Mouse (Mus musculus) midbrain, embryonic 13.5 days (tissue): ENCODE results near the gene Ankrd55. TPM values are rescaled to one million over a fixed set of nuclear protein-coding genes. Genes with fewer than 3 reads are reported as not detected.

ENCODE experiments used
- ATAC-seq: fragments of 200-750 bp; cut with Nextera tagmentation; 2 replicates; pipeline ENCODE4 v1.8.0; 2017; ENCODE audit warnings: mild to moderate bottlenecking, moderate TSS enrichment, moderate library complexity
- H3K27ac ChIP-seq: fragments of 300-500 bp; sonication (generic); 2 replicates; pipeline ENCODE4 v1.5.1; 2015; ENCODE audit warnings: inconsistent platforms, mild to moderate bottlenecking, moderate library complexity
- H3K27me3 ChIP-seq: fragments of 300-500 bp; sonication (generic); 2 replicates; pipeline ENCODE4 v1.6.1; 2015; ENCODE audit warnings: mild to moderate bottlenecking, inconsistent platforms
- H3K36me3 ChIP-seq: fragments of 300-500 bp; sonication (generic); 2 replicates; pipeline ENCODE4 v1.6.1; 2015; ENCODE audit warnings: mild to moderate bottlenecking, inconsistent platforms
- H3K4me1 ChIP-seq: fragments of 300-500 bp; sonication (generic); replicated peaks from 2 replicates; pipeline ENCODE4 v1.6.1; 2015; ENCODE audit warnings: inconsistent platforms
- H3K4me2 ChIP-seq: fragments of 300-500 bp; sonication (generic); replicated peaks from 2 replicates; pipeline ENCODE4 v1.6.1; 2015; ENCODE audit warnings: moderate library complexity, mild to moderate bottlenecking, inconsistent platforms
- H3K4me3 ChIP-seq: fragments of 300-500 bp; sonication (generic); replicated peaks from 2 replicates; pipeline ENCODE4 v1.5.1; 2015; ENCODE audit warnings: mild to moderate bottlenecking, inconsistent platforms
- H3K9ac ChIP-seq: fragments of 300-500 bp; sonication (generic); replicated peaks from 2 replicates; pipeline ENCODE4 v1.6.1; 2015; ENCODE audit warnings: mild to moderate bottlenecking, inconsistent platforms
- H3K9me3 ChIP-seq: fragments of 300-500 bp; sonication (generic); 2 replicates; pipeline ENCODE4 v1.6.1; 2016; ENCODE audit warnings: mild to moderate bottlenecking, inconsistent platforms
- WGBS: fragments of 180-500 bp; shearing (Covaris S2); methylation state at CpG from one replicate; pipeline ENCODE4 v1.1.7; 2015; 5-methylcytosine and 5-hydroxymethylcytosine counted together
- polyA plus RNA-seq: library from polyadenylated mRNA; unstranded; fragments of >200 nt; fragmentation: Nextera tagmentation; extraction: Ambion mirVana; gene quantifications from 2 replicates; pipeline ENCODE4 v1.2.1, GENCODE M21; 2015

Ankrd55 gene
- polyA plus RNA-seq, 1 experiment from 2014 or later = 3.9 TPM

GRCm38 (mm10) chr13:112365303-112365702, 77.1 kb downstream of the Ankrd55 start:
- Histone ChIP-seq H3K4me1 (0 out of 2 replicates have a peak, but pooled peaks cover 3% of the 10 kb centered on the region), H3K9ac (no peak overlapping the region), H3K36me3 (no peaks in the 10 kb centered on the region), H3K4me3 (no peak overlapping the region), H3K27ac (no peak overlapping the region), H3K27me3 (no peaks in the 10 kb centered on the region), H3K9me3 (no peaks in the 10 kb centered on the region), H3K4me2 (no peak overlapping the region)
- WGBS = 67% methylated on average over 5 of the region's 5 CpGs
- ATAC-seq = no peak

GRCm38 (mm10) chr13:112365762-112366161, 77.5 kb downstream of the Ankrd55 start:
- peak; percentile 40; the same call in 1 of the 2 replicates for ATAC-seq
- no peaks in the 10 kb centered on the region for H3K36me3 ChIP-seq
- H3K4me1 ChIP-seq = 0 out of 2 replicates have a peak, but pooled peaks cover 3% of the 10 kb centered on the region
- H3K27ac ChIP-seq = no peak overlapping the region
- H3K9me3 ChIP-seq = no peaks in the 10 kb centered on the region
- WGBS = 55% methylated on average over 4 of the region's 4 CpGs
- no peak overlapping the region for H3K9ac ChIP-seq
- no peak overlapping the region for H3K4me3 ChIP-seq
- H3K4me2 ChIP-seq = no peak overlapping the region
- H3K27me3 ChIP-seq = no peaks in the 10 kb centered on the region

- H3K27me3 ChIP-seq = no peaks in the 10 kb centered on the region
- 87% methylated on average over 4 of the region's 4 CpGs for WGBS
- ATAC-seq = no peak
- H3K4me1 ChIP-seq = 0 out of 2 replicates have a peak, but pooled peaks cover 3% of the 10 kb centered on the region
- no peaks in the 10 kb centered on the region for H3K9me3 ChIP-seq
- H3K9ac ChIP-seq = no peak overlapping the region
- H3K4me2 ChIP-seq = no peak overlapping the region
- no peak overlapping the region for H3K27ac ChIP-seq
- H3K36me3 ChIP-seq = no peaks in the 10 kb centered on the region
- H3K4me3 ChIP-seq = no peak overlapping the region
These were observed 78.2 kb downstream of the Ankrd55 start for GRCm38 (mm10) chr13:112366321-112367029.

- Histone ChIP-seq H3K4me3 (no peak overlapping the region), H3K36me3 (no peaks in the 10 kb centered on the region), H3K9ac (no peak overlapping the region), H3K27ac (no peak overlapping the region), H3K27me3 (no peaks in the 10 kb centered on the region), H3K9me3 (no peaks in the 10 kb centered on the region), H3K4me1 (peaks cover 5% of the 10 kb centered on the region; the same call in 1 of the 2 replicates), H3K4me2 (no peak overlapping the region)
- no peak for ATAC-seq
- WGBS = 92% methylated on average over 4 of the region's 4 CpGs
These were observed 83.5 kb downstream of the Ankrd55 start for GRCm38 (mm10) chr13:112371729-112372128.

- no peaks in the 10 kb centered on the region for H3K9me3 ChIP-seq
- peak; percentile 76 for ATAC-seq
- H3K27ac ChIP-seq = no peak overlapping the region
- H3K27me3 ChIP-seq = no peaks in the 10 kb centered on the region
- H3K4me3 ChIP-seq = no peak overlapping the region
- WGBS = 39% methylated on average over 8 of the region's 8 CpGs
- no peak overlapping the region for H3K4me2 ChIP-seq
- no peak overlapping the region for H3K9ac ChIP-seq
- no peaks in the 10 kb centered on the region for H3K36me3 ChIP-seq
- H3K4me1 ChIP-seq = peaks cover 5% of the 10 kb centered on the region; the same call in 1 of the 2 replicates
These were observed 87.5 kb downstream of the Ankrd55 start for GRCm38 (mm10) chr13:112375766-112376165.

- no peak overlapping the region for H3K27ac ChIP-seq
These were observed 90.6 kb downstream of the Ankrd55 start for GRCm38 (mm10) chr13:112378782-112379305.

GRCm38 (mm10) chr13:112381476-112381875, 93.2 kb downstream of the Ankrd55 start:
- no peak overlapping the region for H3K27ac ChIP-seq
- H3K9me3 ChIP-seq = no peaks in the 10 kb centered on the region
- H3K27me3 ChIP-seq = no peaks in the 10 kb centered on the region
- no peak overlapping the region for H3K4me2 ChIP-seq
- 77% methylated on average over 2 of the region's 2 CpGs for WGBS
- no peaks in the 10 kb centered on the region for H3K4me1 ChIP-seq
- no peak overlapping the region for H3K9ac ChIP-seq
- H3K36me3 ChIP-seq = no peaks in the 10 kb centered on the region
- no peak overlapping the region for H3K4me3 ChIP-seq
- ATAC-seq = no peak

More at GRCm38 (mm10) chr13:112378782-112379305, 90.6 kb downstream of the Ankrd55 start:
- no peak for ATAC-seq
- Histone ChIP-seq H3K9me3 (no peaks in the 10 kb centered on the region), H3K36me3 (no peaks in the 10 kb centered on the region), H3K9ac (no peak overlapping the region), H3K4me2 (no peak overlapping the region), H3K4me1 (peaks cover 5% of the 10 kb centered on the region; the same call in 1 of the 2 replicates), H3K27me3 (no peaks in the 10 kb centered on the region), H3K4me3 (no peak overlapping the region)
- 87% methylated on average over 9 of the region's 9 CpGs for WGBS

GRCm38 (mm10) chr13:112382457-112382856, 94.2 kb downstream of the Ankrd55 start:
- Histone ChIP-seq H3K9me3 (no peaks in the 10 kb centered on the region), H3K27me3 (no peaks in the 10 kb centered on the region), H3K4me1 (no peaks in the 10 kb centered on the region), H3K9ac (no peak overlapping the region), H3K27ac (no peak overlapping the region), H3K4me2 (no peak overlapping the region), H3K36me3 (no peaks in the 10 kb centered on the region), H3K4me3 (no peak overlapping the region)
- no peak for ATAC-seq
- WGBS = 76% methylated on average over 4 of the region's 4 CpGs

- no peak overlapping the region for H3K9ac ChIP-seq
- 73% methylated on average over 3 of the region's 3 CpGs for WGBS
- H3K9me3 ChIP-seq = no peaks in the 10 kb centered on the region
- no peaks in the 10 kb centered on the region for H3K36me3 ChIP-seq
- H3K4me1 ChIP-seq = no peaks in the 10 kb centered on the region
- no peak overlapping the region for H3K4me2 ChIP-seq
- no peak overlapping the region for H3K4me3 ChIP-seq
- ATAC-seq = no peak
- H3K27me3 ChIP-seq = no peaks in the 10 kb centered on the region
- H3K27ac ChIP-seq = no peak overlapping the region
These were observed 94.7 kb downstream of the Ankrd55 start for GRCm38 (mm10) chr13:112382956-112383355.

- no peak for ATAC-seq
- no peak overlapping the region for H3K27ac ChIP-seq
- H3K36me3 ChIP-seq = no peaks in the 10 kb centered on the region
- no peaks in the 10 kb centered on the region for H3K9me3 ChIP-seq
- no peaks in the 10 kb centered on the region for H3K4me1 ChIP-seq
- WGBS = 88% methylated on average over 11 of the region's 11 CpGs
- no peak overlapping the region for H3K4me2 ChIP-seq
- H3K27me3 ChIP-seq = no peaks in the 10 kb centered on the region
- no peak overlapping the region for H3K9ac ChIP-seq
- H3K4me3 ChIP-seq = no peak overlapping the region
These were observed 95.8 kb downstream of the Ankrd55 start for GRCm38 (mm10) chr13:112383941-112384659.

- Histone ChIP-seq H3K36me3 (no peaks in the 10 kb centered on the region), H3K4me3 (no peak overlapping the region)
- WGBS = 92% methylated on average over 9 of the region's 9 CpGs
These were observed 96.8 kb downstream of the Ankrd55 start for GRCm38 (mm10) chr13:112385040-112385439.

GRCm38 (mm10) chr13:112386494-112387075, 98.3 kb downstream of the Ankrd55 start:
- no peaks in the 10 kb centered on the region for H3K27me3 ChIP-seq
- no peak overlapping the region for H3K4me3 ChIP-seq
- no peak for ATAC-seq
- no peaks in the 10 kb centered on the region for H3K4me1 ChIP-seq
- H3K36me3 ChIP-seq = no peaks in the 10 kb centered on the region
- no peak overlapping the region for H3K9ac ChIP-seq
- WGBS = 91% methylated on average over 2 of the region's 2 CpGs
- H3K4me2 ChIP-seq = no peak overlapping the region
- no peaks in the 10 kb centered on the region for H3K9me3 ChIP-seq
- H3K27ac ChIP-seq = no peak overlapping the region

More at GRCm38 (mm10) chr13:112385040-112385439, 96.8 kb downstream of the Ankrd55 start:
- H3K27me3 ChIP-seq = no peaks in the 10 kb centered on the region
- no peak overlapping the region for H3K9ac ChIP-seq
- H3K9me3 ChIP-seq = no peaks in the 10 kb centered on the region
- no peak overlapping the region for H3K4me2 ChIP-seq
- no peaks in the 10 kb centered on the region for H3K4me1 ChIP-seq
- no peak for ATAC-seq
- H3K27ac ChIP-seq = no peak overlapping the region
